Mouse (Mus musculus) limb, embryonic 15.5 days (tissue): ENCODE data around the gene Amotl2. TPM values are rescaled to one million over a fixed set of nuclear protein-coding genes. Genes with fewer than 3 reads are reported as not detected.
A peak's percentile ranks its signal among the peaks of the same experiment; 100 is the strongest.
"Not testable (repeated sequence)": the region's sequence is repeated elsewhere in the genome, so short reads cannot be mapped to it uniquely, and the experiment has no call there.

Source experiments
- ATAC-seq: fragments of 200-750 bp; cut with Nextera tagmentation; 2 replicates; pipeline ENCODE4 v1.8.0; 2017; ENCODE audit warnings: low read depth, moderate TSS enrichment; ENCODE audit not compliant: insufficient number of reproducible peaks, low FRiP score, low TSS enrichment
- H3K27ac ChIP-seq: fragments of 300-500 bp; sonication (generic); 2 replicates; pipeline ENCODE4 v1.5.1; 2015; ENCODE audit warnings: moderate library complexity, mild to moderate bottlenecking, inconsistent platforms
- H3K27me3 ChIP-seq: fragments of 300-500 bp; sonication (generic); 2 replicates; pipeline ENCODE4 v1.6.1; 2015; ENCODE audit warnings: inconsistent platforms
- H3K36me3 ChIP-seq: fragments of 300-500 bp; sonication (generic); 2 replicates; pipeline ENCODE4 v1.6.1; 2015; ENCODE audit warnings: inconsistent platforms
- H3K4me1 ChIP-seq: fragments of 300-500 bp; sonication (generic); 2 replicates; pipeline ENCODE4 v1.6.1; 2015; ENCODE audit warnings: inconsistent platforms
- H3K4me2 ChIP-seq: fragments of 300-500 bp; sonication (generic); 2 replicates; pipeline ENCODE4 v1.6.1; 2015; ENCODE audit warnings: mild to moderate bottlenecking, inconsistent platforms
- H3K4me3 ChIP-seq: fragments of 300-500 bp; sonication (generic); 2 replicates; pipeline ENCODE4 v1.5.1; 2015; ENCODE audit warnings: mild to moderate bottlenecking, inconsistent platforms
- H3K9ac ChIP-seq: fragments of 300-500 bp; sonication (generic); 2 replicates; pipeline ENCODE4 v1.6.1; 2015; ENCODE audit warnings: inconsistent platforms
- H3K9me3 ChIP-seq: fragments of 300-500 bp; sonication (generic); 2 replicates; pipeline ENCODE4 v1.6.1; 2016; ENCODE audit warnings: inconsistent platforms
- WGBS: fragments of 180-500 bp; shearing (Covaris S2); methylation state at CpG from one replicate; pipeline ENCODE4 v1.1.7; 2015; 5-methylcytosine and 5-hydroxymethylcytosine counted together
- polyA plus RNA-seq: library from polyadenylated mRNA; unstranded; fragments of >200 nt; fragmentation: Nextera tagmentation; extraction: Ambion mirVana; gene quantifications from 2 replicates; pipeline ENCODE4 v1.2.1, GENCODE M21; 2015

Amotl2 gene
- polyA plus RNA-seq, 1 experiment from 2014 or later: 60.7 TPM

GRCm38 (mm10) chr9:102763520-102763919 lies 47.0 kb downstream of the Amotl2 start:
- Histone ChIP-seq H3K4me3 (no peak overlapping the region), H3K36me3 (no peaks in the 10 kb centered on the region), H3K9ac (no peak overlapping the region), H3K27me3 (no peaks in the 10 kb centered on the region), H3K4me2 (no peak overlapping the region), H3K4me1 (peaks cover 32% of the 10 kb centered on the region), H3K9me3 (no peaks in the 10 kb centered on the region), H3K27ac (peak overlapping the region; percentile 27; the same call in 1 of the 2 replicates)
- no peak for ATAC-seq
- 49% methylated on average over 8 of the region's 8 CpGs for WGBS

DNA sequence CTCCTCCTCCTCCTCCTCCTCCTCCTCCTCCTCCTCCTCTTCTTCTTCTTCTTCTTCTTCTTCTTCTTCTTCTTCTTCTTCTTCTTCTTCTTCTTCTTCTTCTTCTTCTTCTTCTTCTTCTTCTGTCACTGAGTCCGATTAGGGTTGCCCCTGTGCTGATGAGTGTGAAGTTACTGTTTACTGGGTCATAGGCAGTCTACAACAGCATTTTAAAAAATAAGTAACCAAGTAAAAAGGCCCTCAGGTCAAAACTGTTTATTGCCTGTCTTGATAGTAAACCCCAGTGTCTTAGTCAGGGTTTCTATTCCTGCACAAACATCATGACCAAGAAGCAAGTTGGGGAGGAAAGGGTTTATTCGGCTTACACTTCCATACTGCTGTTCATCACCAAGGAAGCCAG lies 48.1 kb downstream of the Amotl2 start:
- H3K4me1 ChIP-seq: peaks cover 35% of the 10 kb centered on the region
- H3K9me3 ChIP-seq, H3K27me3 ChIP-seq, H3K9ac ChIP-seq, H3K4me2 ChIP-seq, ATAC-seq, H3K4me3 ChIP-seq, H3K36me3 ChIP-seq, H3K27ac ChIP-seq: not testable (repeated sequence)
- WGBS: 90% methylated on average over 2 of the region's 2 CpGs

GRCm38 (mm10) chr9:102766741-102767140 lies 50.3 kb downstream of the Amotl2 start:
- WGBS: 54% methylated on average over 3 of the region's 3 CpGs
- H3K4me3 ChIP-seq: no peak overlapping the region
- 0 out of 2 replicates have a peak overlapping the region, but pooled peaks have one; percentile 5 for H3K9ac ChIP-seq
- H3K36me3 ChIP-seq: no peaks in the 10 kb centered on the region
- H3K4me2 ChIP-seq: no peak overlapping the region
- no peak for ATAC-seq
- peaks cover 37% of the 10 kb centered on the region for H3K4me1 ChIP-seq
- H3K27me3 ChIP-seq: no peaks in the 10 kb centered on the region
- H3K9me3 ChIP-seq: no peaks in the 10 kb centered on the region
- H3K27ac ChIP-seq: peak overlapping the region; percentile 30; the same call in 1 of the 2 replicates

DNA sequence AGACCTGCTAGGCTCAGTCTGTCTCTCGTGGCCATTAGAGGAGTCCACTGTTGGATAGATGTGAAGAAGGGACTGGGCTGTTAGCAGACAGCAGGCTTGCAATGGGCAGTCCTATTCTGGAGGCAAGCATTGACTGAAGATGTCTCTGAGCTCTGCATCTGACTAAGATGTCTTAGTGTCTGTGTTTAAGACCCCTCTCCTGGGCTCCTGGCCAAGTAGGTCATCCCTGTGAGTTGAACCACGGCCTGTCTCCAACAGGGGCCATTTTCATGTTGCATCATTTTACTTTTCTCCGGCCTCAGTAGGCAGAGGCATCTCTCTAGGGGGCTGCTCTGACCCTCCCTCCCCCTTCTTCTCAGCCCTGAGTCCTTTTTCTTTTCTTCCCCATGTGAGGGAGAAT lies 52.8 kb downstream of the Amotl2 start:
- H3K4me3 ChIP-seq: no peak overlapping the region
- H3K27me3 ChIP-seq: no peaks in the 10 kb centered on the region
- peaks cover 22% of the 10 kb centered on the region for H3K4me1 ChIP-seq
- H3K36me3 ChIP-seq: no peaks in the 10 kb centered on the region
- no peak overlapping the region for H3K27ac ChIP-seq
- no peak overlapping the region for H3K9ac ChIP-seq
- 50% methylated on average over 3 of the region's 3 CpGs for WGBS
- no peaks in the 10 kb centered on the region for H3K9me3 ChIP-seq
- no peak for ATAC-seq
- H3K4me2 ChIP-seq: no peak overlapping the region

- Histone ChIP-seq H3K36me3 (no peaks in the 10 kb centered on the region), H3K4me2 (no peak overlapping the region), H3K9me3 (no peaks in the 10 kb centered on the region), H3K27ac (no peak overlapping the region), H3K9ac (no peak overlapping the region), H3K27me3 (no peaks in the 10 kb centered on the region), H3K4me1 (peaks cover 22% of the 10 kb centered on the region), H3K4me3 (no peak overlapping the region)
- 65% methylated on average over 16 of the region's 16 CpGs for WGBS
- no peak for ATAC-seq
Measured at GRCm38 (mm10) chr9:102770190-102770589, 53.7 kb downstream of the Amotl2 start.

- no peak overlapping the region for H3K4me3 ChIP-seq
- no peaks in the 10 kb centered on the region for H3K9me3 ChIP-seq
- no peak for ATAC-seq
- no peaks in the 10 kb centered on the region for H3K27me3 ChIP-seq
- H3K4me1 ChIP-seq: peaks cover 22% of the 10 kb centered on the region
- 25% methylated on average over 21 of the region's 21 CpGs for WGBS
- H3K9ac ChIP-seq: no peak overlapping the region
- no peak overlapping the region for H3K27ac ChIP-seq
- H3K4me2 ChIP-seq: 0 out of 2 replicates have a peak overlapping the region, but pooled peaks have one; percentile 20
- no peaks in the 10 kb centered on the region for H3K36me3 ChIP-seq
Measured at GRCm38 (mm10) chr9:102771308-102771895, 54.9 kb downstream of the Amotl2 start.

DNA sequence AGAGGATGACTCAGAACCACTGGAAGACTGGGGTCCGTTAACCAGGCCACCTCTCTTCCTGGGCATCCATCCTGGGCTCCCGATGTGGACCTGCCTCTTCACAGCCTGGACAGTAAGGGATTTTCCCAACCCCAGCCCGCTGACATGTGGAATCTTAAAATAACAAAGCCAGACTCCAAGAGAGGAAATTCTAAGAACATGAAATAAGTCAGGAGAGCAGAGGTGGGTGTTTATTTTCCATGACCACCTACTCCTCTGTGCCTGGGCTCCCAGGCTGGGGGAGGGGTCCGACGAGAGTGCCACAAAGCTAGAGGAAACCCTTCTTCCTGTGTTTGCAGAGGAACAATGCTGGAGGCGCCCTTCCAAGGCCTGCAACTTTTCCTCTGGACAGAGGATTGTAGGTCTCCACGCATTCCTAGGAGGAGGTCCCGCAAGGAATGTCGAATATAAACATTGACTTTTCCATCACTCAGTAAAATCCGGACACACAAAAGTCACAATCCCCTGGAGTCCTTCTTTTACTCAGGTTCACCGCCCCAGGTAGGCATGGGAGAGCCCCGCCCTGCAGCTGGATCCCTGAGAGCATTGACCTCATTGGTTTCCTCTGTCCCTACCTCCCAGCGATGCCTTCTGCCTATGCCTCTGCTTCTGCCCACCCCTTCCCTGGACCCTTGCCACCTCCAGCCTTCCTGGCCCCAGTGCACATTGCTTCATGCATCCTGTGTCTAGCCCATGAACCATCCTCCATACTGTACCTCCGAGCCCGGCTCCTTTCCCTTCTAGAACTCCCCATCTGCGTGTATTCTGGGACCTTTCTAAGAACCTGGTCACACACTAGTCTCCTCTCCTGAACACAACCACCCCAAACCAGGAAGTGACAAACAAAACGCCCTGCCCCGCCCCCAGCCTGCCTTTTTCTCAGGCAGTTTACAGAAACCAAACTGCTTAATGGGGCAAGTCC lies 61.4 kb downstream of the Amotl2 start:
- Histone ChIP-seq H3K4me3 (no peak overlapping the region), H3K36me3 (no peaks in the 10 kb centered on the region), H3K9ac (no peak overlapping the region), H3K4me1 (peaks cover 25% of the 10 kb centered on the region), H3K9me3 (no peaks in the 10 kb centered on the region), H3K4me2 (no peak overlapping the region), H3K27ac (peak overlapping the region; percentile 71), H3K27me3 (no peaks in the 10 kb centered on the region)
- peak; percentile 30; the same call in 1 of the 2 replicates for ATAC-seq
- WGBS: 50% methylated on average over 18 of the region's 18 CpGs

- Histone ChIP-seq H3K4me2 (0 out of 2 replicates have a peak overlapping the region, but pooled peaks have one; percentile 3), H3K4me3 (no peak overlapping the region), H3K9ac (no peak overlapping the region), H3K27ac (peak overlapping the region; percentile 77), H3K36me3 (no peaks in the 10 kb centered on the region), H3K4me1 (peaks cover 34% of the 10 kb centered on the region), H3K9me3 (no peaks in the 10 kb centered on the region), H3K27me3 (no peaks in the 10 kb centered on the region)
- peak; percentile 75 for ATAC-seq
- 10% methylated on average over 15 of the region's 15 CpGs for whole genome bisulfite sequencing
Measured at GRCm38 (mm10) chr9:102779493-102779892, 63.0 kb downstream of the Amotl2 start.

Other genes with a start within 250 kb of the Amotl2 start
- gene Ky, start 210.9 kb upstream of the Amotl2 start, polyA plus RNA-seq: 0.54 and 1.5 TPM in 2 replicates
- 173 and 174 TPM in 2 replicates for gene Anapc13, start 90.4 kb upstream of the Amotl2 start, polyA plus RNA-seq
- gene Cep63, start 90.1 kb upstream of the Amotl2 start, polyA plus RNA-seq: 43.9 and 47.0 TPM in 2 replicates
- 24.8 and 26.1 TPM in 2 replicates for gene Ryk, start 118.2 kb downstream of the Amotl2 start, polyA plus RNA-seq